Comparison of ENCODE assay signal across 26 mouse cellular contexts in genomic region chr2:74722949-74723348, GRCm38 (mm10). TPM values are rescaled to one million over a fixed set of nuclear protein-coding genes. Genes with fewer than 3 reads are reported as not detected.
DNase-seq lines count a peak whose midpoint lies in the region; ATAC-seq lines count a peak whose summit lies in the region.
"Had no signal": no experiment of that assay in that cellular context is flagged by ENCODE, and none has a peak within 500 bp of the region (broad histone marks: within the 10 kb centered on the region; RNA-seq: fewer than 3 reads in every experiment).

No protein-coding gene starts in this region.

- H3K27me3 ChIP-seq in kidney, embryonic 16.5 days (ENCODE audit: insufficient read depth, low read length), result no peaks in the 10 kb centered on the region
- H3K27me3 ChIP-seq in hindbrain, embryonic 11.5 days (ENCODE audit: control insufficient read depth, insufficient read depth, low read length), result peaks cover 93% of the 10 kb centered on the region
- peaks cover 58% of the 10 kb centered on the region for H3K27me3 ChIP-seq in hindbrain, embryonic 16.5 days (replicated peaks; ENCODE audit: control insufficient read depth, insufficient read depth, low read length)
- no peaks in the 10 kb centered on the region for H3K27me3 ChIP-seq in neural tube, embryonic 14.5 days (ENCODE audit: control insufficient read depth, insufficient read depth, low read length)

- peak overlapping the region; percentile 45 for H3K4me3 ChIP-seq in kidney, embryonic 16.5 days (ENCODE audit: low read length)
- H3K4me3 ChIP-seq in hindbrain, embryonic 11.5 days (ENCODE audit: low read depth, low read length), result peak overlapping the region; percentile 58
- H3K4me3 ChIP-seq in hindbrain, embryonic 16.5 days (ENCODE audit: low read length), result 0 out of 2 replicates have a peak overlapping the region, but pooled peaks have one; percentile 6
- peak overlapping the region; percentile 24 for H3K4me3 ChIP-seq in neural tube, embryonic 14.5 days (ENCODE audit: low read depth, low read length)
- H3K4me3 ChIP-seq: embryonic facial prominence, embryonic 15.5 days; heart, embryonic 10.5 days; limb, embryonic 13.5 days; liver, embryonic 13.5 days; lung, embryonic 15.5 days; midbrain, embryonic 10.5 days had no signal

- no peak for ATAC-seq in kidney, embryonic 16.5 days (ENCODE audit: low FRiP score, low TSS enrichment)
- no peak for ATAC-seq in hindbrain, embryonic 11.5 days (ENCODE audit: low FRiP score)
- no peak for ATAC-seq in hindbrain, embryonic 16.5 days
- ATAC-seq in neural tube, embryonic 14.5 days (ENCODE audit: low read depth), result no peak
- ATAC-seq: activated CD4-positive, CD25-positive, alpha-beta regulatory T cell, adult 4 months had no signal

- no peaks in the 10 kb centered on the region for H3K9me3 ChIP-seq in kidney, embryonic 16.5 days (ENCODE audit: low read length)
- H3K9me3 ChIP-seq in hindbrain, embryonic 11.5 days (ENCODE audit: control insufficient read depth, low read length), result no peaks in the 10 kb centered on the region
- no peaks in the 10 kb centered on the region for H3K9me3 ChIP-seq in hindbrain, embryonic 16.5 days (ENCODE audit: control insufficient read depth, low read length)
- no peaks in the 10 kb centered on the region for H3K9me3 ChIP-seq in neural tube, embryonic 14.5 days (ENCODE audit: control insufficient read depth, low read length)
- H3K9me3 ChIP-seq: embryonic facial prominence, embryonic 15.5 days; G1E; heart, embryonic 10.5 days; limb, embryonic 13.5 days; liver, embryonic 13.5 days; lung, embryonic 15.5 days; midbrain, embryonic 10.5 days had no signal

- 36% methylated on average over 8 of the region's 8 CpGs for WGBS in kidney, embryonic 16.5 days
- 7% methylated on average over 8 of the region's 8 CpGs for WGBS in hindbrain, embryonic 11.5 days
- WGBS in hindbrain, embryonic 16.5 days, result 8% methylated on average over 8 of the region's 8 CpGs
- 8% methylated on average over 8 of the region's 8 CpGs for WGBS in neural tube, embryonic 14.5 days

- peak overlapping the region; percentile 76 for H3K27ac ChIP-seq in kidney, embryonic 16.5 days (ENCODE audit: low read length)
- 0 out of 2 replicates have a peak overlapping the region, but pooled peaks have one; percentile 81 for H3K27ac ChIP-seq in hindbrain, embryonic 11.5 days (ENCODE audit: low read depth, low read length)
- no peak overlapping the region for H3K27ac ChIP-seq in hindbrain, embryonic 16.5 days (ENCODE audit: low read depth, low read length)
- peak overlapping the region; percentile 62 for H3K27ac ChIP-seq in neural tube, embryonic 14.5 days (ENCODE audit: low read depth, low read length)
- H3K27ac ChIP-seq: embryonic facial prominence, embryonic 15.5 days; heart, embryonic 10.5 days; limb, embryonic 13.5 days; liver, embryonic 13.5 days; lung, embryonic 15.5 days; midbrain, embryonic 10.5 days; stomach, postnatal 0 days had no signal

- peaks cover 5% of the 10 kb centered on the region; the same call in 1 of the 2 replicates for H3K36me3 ChIP-seq in kidney, embryonic 16.5 days (ENCODE audit: insufficient read depth, low read length)
- no peaks in the 10 kb centered on the region for H3K36me3 ChIP-seq in hindbrain, embryonic 11.5 days (ENCODE audit: control insufficient read depth, insufficient read depth, low read length)
- H3K36me3 ChIP-seq in hindbrain, embryonic 16.5 days (ENCODE audit: control insufficient read depth, insufficient read depth, low read length), result no peaks in the 10 kb centered on the region
- peaks cover 6% of the 10 kb centered on the region; the same call in 1 of the 2 replicates for H3K36me3 ChIP-seq in neural tube, embryonic 14.5 days (ENCODE audit: control insufficient read depth, insufficient read depth, low read length)
- H3K36me3 ChIP-seq: embryonic facial prominence, embryonic 15.5 days; heart, embryonic 10.5 days; limb, embryonic 13.5 days; liver, embryonic 13.5 days; lung, embryonic 15.5 days; midbrain, embryonic 10.5 days had no signal

- peak overlapping the region; percentile 45 for H3K4me2 ChIP-seq in kidney, embryonic 16.5 days (replicated peaks; ENCODE audit: low read depth, low read length)
- H3K4me2 ChIP-seq in hindbrain, embryonic 11.5 days (replicated peaks; ENCODE audit: low read depth, low read length), result peak overlapping the region; percentile 39
- peak overlapping the region; percentile 25 for H3K4me2 ChIP-seq in hindbrain, embryonic 16.5 days (ENCODE audit: low read length)
- peak overlapping the region; percentile 68 for H3K4me2 ChIP-seq in neural tube, embryonic 14.5 days (ENCODE audit: low read depth, low read length)
- H3K4me2 ChIP-seq: embryonic facial prominence, embryonic 15.5 days; limb, embryonic 13.5 days; liver, embryonic 13.5 days; lung, embryonic 15.5 days had no signal

- no peak for DNase-seq in kidney, postnatal 14 days
- no peak for DNase-seq in hindbrain, embryonic 11.5 days (ENCODE audit: low spot score)
- no peak for DNase-seq in right cerebral cortex, postnatal 10 days (ENCODE audit: low spot score in 2 of 2)
- DNase-seq in cerebellum, adult 18-20 months, result no peak
- DNase-seq: adrenal gland, postnatal 14 days; cerebellum, adult 11 months; cerebellum, postnatal 14 days; embryo, embryonic 11 days; kidney, postnatal 36 days; liver, embryonic 13.5 days; lung, postnatal 4 days; retina, postnatal 1 day; right cerebral cortex, postnatal 4 days; thymus, postnatal 36 days had no signal

- H3K9ac ChIP-seq in kidney, embryonic 16.5 days (replicated peaks; ENCODE audit: low read length), result peak overlapping the region; percentile 60
- peak overlapping the region; percentile 62 for H3K9ac ChIP-seq in hindbrain, embryonic 11.5 days (ENCODE audit: low read depth, low read length)
- H3K9ac ChIP-seq in hindbrain, embryonic 16.5 days (ENCODE audit: low read depth, low read length), result 0 out of 2 replicates have a peak overlapping the region, but pooled peaks have one; percentile 7
- peak overlapping the region; percentile 48 for H3K9ac ChIP-seq in neural tube, embryonic 14.5 days (replicated peaks; ENCODE audit: low read depth, low read length)
- H3K9ac ChIP-seq: embryonic facial prominence, embryonic 15.5 days; limb, embryonic 13.5 days; liver, embryonic 13.5 days; lung, embryonic 15.5 days had no signal

- peaks cover 87% of the 10 kb centered on the region for H3K4me1 ChIP-seq in kidney, embryonic 16.5 days (ENCODE audit: insufficient read depth, low read length)
- H3K4me1 ChIP-seq in hindbrain, embryonic 11.5 days (replicated peaks; ENCODE audit: control insufficient read depth, insufficient read depth, low read length), result no peaks in the 10 kb centered on the region
- peaks cover 2% of the 10 kb centered on the region for H3K4me1 ChIP-seq in hindbrain, embryonic 16.5 days (ENCODE audit: control insufficient read depth, insufficient read depth, low read depth, low read length)
- peaks cover 98% of the 10 kb centered on the region for H3K4me1 ChIP-seq in neural tube, embryonic 14.5 days (ENCODE audit: control insufficient read depth, insufficient read depth, low read length)
- H3K4me1 ChIP-seq: liver, embryonic 13.5 days; lung, embryonic 15.5 days had no signal

RNA-seq across cellular contexts. Expression of gene Gm28230, which starts 3.6 kb away (rescaled TPM):
- polyA plus RNA-seq in kidney, embryonic 16.5 days (2015; fragmentation: Nextera tagmentation; extraction: Ambion mirVana), result 1.3 and 2.1 TPM in 2 replicates
- 0.73 and 0.89 TPM in 2 replicates for polyA plus RNA-seq in hindbrain, embryonic 11.5 days (2014; fragmentation: Nextera tagmentation; extraction: Ambion mirVana)
- polyA plus RNA-seq in hindbrain, embryonic 16.5 days (2015; fragmentation: Nextera tagmentation; extraction: Ambion mirVana), result 0.45 and 0.72 TPM in 2 replicates
- 1.4 and 2.5 TPM in 2 replicates for polyA plus RNA-seq in neural tube, embryonic 14.5 days (2014; fragmentation: Nextera tagmentation; extraction: Ambion mirVana)
- polyA plus RNA-seq: activated CD4-positive, CD25-positive, alpha-beta regulatory T cell, adult 4 months; heart, postnatal 0 days; liver, embryonic 13.5 days; midbrain, embryonic 10.5 days; stomach, postnatal 0 days had no signal

RNA-seq across cellular contexts. Expression of gene Hoxd4, which starts 11.2 kb away (rescaled TPM):
- 4.5 and 4.9 TPM in 2 replicates for polyA plus RNA-seq in kidney, embryonic 16.5 days (2015; fragmentation: Nextera tagmentation; extraction: Ambion mirVana)
- polyA plus RNA-seq in hindbrain, embryonic 11.5 days (2014; fragmentation: Nextera tagmentation; extraction: Ambion mirVana), result 3.3 and 3.7 TPM in 2 replicates
- polyA plus RNA-seq in hindbrain, embryonic 16.5 days (2015; fragmentation: Nextera tagmentation; extraction: Ambion mirVana), result 2.2 and 2.3 TPM in 2 replicates
- 4.7 and 5.5 TPM in 2 replicates for polyA plus RNA-seq in neural tube, embryonic 14.5 days (2014; fragmentation: Nextera tagmentation; extraction: Ambion mirVana)
- polyA plus RNA-seq: activated CD4-positive, CD25-positive, alpha-beta regulatory T cell, adult 4 months; liver, embryonic 13.5 days; midbrain, embryonic 10.5 days had no signal

RNA-seq across cellular contexts. Expression of gene Hoxd3, which starts 11.2 kb away (rescaled TPM):
- polyA plus RNA-seq in kidney, embryonic 16.5 days (2015; fragmentation: Nextera tagmentation; extraction: Ambion mirVana), result 14.6 and 15.4 TPM in 2 replicates
- polyA plus RNA-seq in hindbrain, embryonic 11.5 days (2014; fragmentation: Nextera tagmentation; extraction: Ambion mirVana), result 49.5 and 58.0 TPM in 2 replicates
- 43.8 and 48.0 TPM in 2 replicates for polyA plus RNA-seq in hindbrain, embryonic 16.5 days (2015; fragmentation: Nextera tagmentation; extraction: Ambion mirVana)
- 13.5 and 13.9 TPM in 2 replicates for polyA plus RNA-seq in neural tube, embryonic 14.5 days (2014; fragmentation: Nextera tagmentation; extraction: Ambion mirVana)
- polyA plus RNA-seq: activated CD4-positive, CD25-positive, alpha-beta regulatory T cell, adult 4 months had no signal

RNA-seq across cellular contexts. Expression of gene Hoxd8, which starts 18.5 kb away (rescaled TPM):
- 41.0 and 45.6 TPM in 2 replicates for polyA plus RNA-seq in kidney, embryonic 16.5 days (2015; fragmentation: Nextera tagmentation; extraction: Ambion mirVana)
- polyA plus RNA-seq in hindbrain, embryonic 11.5 days (2014; fragmentation: Nextera tagmentation; extraction: Ambion mirVana), result 0.19 and 0.50 TPM in 2 replicates
- 0.66 and 1.1 TPM in 2 replicates for polyA plus RNA-seq in hindbrain, embryonic 16.5 days (2015; fragmentation: Nextera tagmentation; extraction: Ambion mirVana)
- 19.9 and 23.6 TPM in 2 replicates for polyA plus RNA-seq in neural tube, embryonic 14.5 days (2014; fragmentation: Nextera tagmentation; extraction: Ambion mirVana)
- polyA plus RNA-seq: activated CD4-positive, CD25-positive, alpha-beta regulatory T cell, adult 4 months; G1E; midbrain, embryonic 10.5 days had no signal

RNA-seq across cellular contexts. Expression of gene Hoxd9, which starts 25.4 kb away (rescaled TPM):
- 38.2 and 38.4 TPM in 2 replicates for polyA plus RNA-seq in kidney, embryonic 16.5 days (2015; fragmentation: Nextera tagmentation; extraction: Ambion mirVana)
- 0.11 TPM in 1 of 2 replicates, not detected in the other for polyA plus RNA-seq in hindbrain, embryonic 11.5 days (2014; fragmentation: Nextera tagmentation; extraction: Ambion mirVana)
- 0.07 TPM in 1 of 2 replicates, not detected in the other for polyA plus RNA-seq in hindbrain, embryonic 16.5 days (2015; fragmentation: Nextera tagmentation; extraction: Ambion mirVana)
- polyA plus RNA-seq in neural tube, embryonic 14.5 days (2014; fragmentation: Nextera tagmentation; extraction: Ambion mirVana), result 20.9 and 37.4 TPM in 2 replicates
- polyA plus RNA-seq: activated CD4-positive, CD25-positive, alpha-beta regulatory T cell, adult 4 months; G1E; liver, embryonic 13.5 days; midbrain, embryonic 10.5 days had no signal

Comparison
In these comparisons a context has a peak if more than half of its experiments do, and no peak if none do; other contexts are left out.
1. H3K4me3 ChIP-seq: peak in every context shown above with its lines; median percentile 58 in hindbrain, embryonic 11.5 days; 45 in kidney, embryonic 16.5 days; 24 in neural tube, embryonic 14.5 days; 6 in hindbrain, embryonic 16.5 days.
2. H3K9ac ChIP-seq: peak in every context shown above with its lines; median percentile 62 in hindbrain, embryonic 11.5 days; 60 in kidney, embryonic 16.5 days; 48 in neural tube, embryonic 14.5 days; 7 in hindbrain, embryonic 16.5 days.